Mouse (Mus musculus): Measurements from ENCODE around the gene Cebpz.

Cebpz gene

GRCm38 (mm10) chr17:78936466-78937228 is at the start of gene Cebpz, which contains the start of gene Ndufaf7:
TSS of gene Cebpz (minus strand) at chr17:78937066.
TSS of gene Ndufaf7 (plus strand) at chr17:78937136.
- peak; percentile 99 for DNase-seq

GRCm38 (mm10) chr17:78983736-78984135 is 46.9 kb upstream of the Cebpz start:
- no peak for DNase-seq

GRCm38 (mm10) chr17:78983166-78983565 is 46.3 kb upstream of the Cebpz start:
- DNase-seq, result no peak

- peak; percentile 1 for DNase-seq
Measured at GRCm38 (mm10) chr17:78968500-78968899, 31.6 kb upstream of the Cebpz start.

GRCm38 (mm10) chr17:78966092-78966883 is 29.4 kb upstream of the Cebpz start:
- no peak for DNase-seq

GRCm38 (mm10) chr17:78964387-78964786 is 27.5 kb upstream of the Cebpz start:
- no peak for DNase-seq

GRCm38 (mm10) chr17:78959473-78959872 is 22.6 kb upstream of the Cebpz start:
- no peak for DNase-seq

- no peak for DNase-seq
Measured at GRCm38 (mm10) chr17:78953240-78953639, 16.4 kb upstream of the Cebpz start.

- no peak for DNase-seq
Measured at GRCm38 (mm10) chr17:78952070-78952469, 15.2 kb upstream of the Cebpz start.

- no peak for DNase-seq
Measured at GRCm38 (mm10) chr17:78951225-78951624, 14.4 kb upstream of the Cebpz start.

- no peak for DNase-seq
Measured at GRCm38 (mm10) chr17:78942579-78942978, 5.7 kb upstream of the Cebpz start.

- DNase-seq, result no peak
Measured at GRCm38 (mm10) chr17:78938927-78939326, 2.1 kb upstream of the Cebpz start.

- no peak for DNase-seq
Measured at GRCm38 (mm10) chr17:78937229-78937853, 475 bp upstream of the Cebpz start.

GRCm38 (mm10) chr17:78935857-78936256 is 1.0 kb downstream of the Cebpz start:
- DNase-seq, result no peak

GRCm38 (mm10) chr17:78917696-78918095 is 19.2 kb downstream of the Cebpz start:
- no peak for DNase-seq

GRCm38 (mm10) chr17:78916899-78917298 is 20.0 kb downstream of the Cebpz start:
- no peak for DNase-seq

GRCm38 (mm10) chr17:78916369-78916813 is 20.5 kb downstream of the Cebpz start, which contains the start of gene Cebpzos:
TSS of gene Cebpzos (plus strand) at chr17:78916500.
- DNase-seq, result peak; percentile 92

- peak; percentile 19 for DNase-seq
Measured at GRCm38 (mm10) chr17:78915772-78916171, 21.1 kb downstream of the Cebpz start.

GRCm38 (mm10) chr17:78913921-78914320 is 22.9 kb downstream of the Cebpz start:
- DNase-seq, result no peak

- DNase-seq, result peak; percentile 82
Measured at GRCm38 (mm10) chr17:78912861-78913281, 24.0 kb downstream of the Cebpz start.

- no peak for DNase-seq
Measured at GRCm38 (mm10) chr17:78909374-78909773, 27.5 kb downstream of the Cebpz start.

GRCm38 (mm10) chr17:78906892-78907291 is 30.0 kb downstream of the Cebpz start, which contains the start of gene Sult6b1:
TSS of gene Sult6b1 (minus strand) at chr17:78906992.
- DNase-seq, result no peak

GRCm38 (mm10) chr17:78903158-78903557 is 33.7 kb downstream of the Cebpz start:
- no peak for DNase-seq

Data from retina, postnatal 1 day (tissue).